Mouse (Mus musculus) midbrain, embryonic 11.5 days (tissue): ENCODE results near the gene Gm17018. TPM values are rescaled to one million over a fixed set of nuclear protein-coding genes. Genes with fewer than 3 reads are reported as not detected.
"Not testable (repeated sequence)": the region's sequence is repeated elsewhere in the genome, so short reads cannot be mapped to it uniquely, and the experiment has no call there.

Experiments used
- ATAC-seq: fragments of 200-750 bp; cut with Nextera tagmentation; 2 replicates; pipeline ENCODE4 v1.8.0; 2017; ENCODE audit warnings: moderate TSS enrichment, moderate library complexity; ENCODE audit not compliant: low FRiP score
- DNase-seq: peaks from one replicate; pipeline ENCODE4 v3.0.0; 2015; ENCODE audit warnings: low spot score; ENCODE audit errors: missing footprints
- H3K27ac ChIP-seq: fragments of 300-500 bp; sonication (generic); 2 replicates; pipeline ENCODE4 v1.5.1; 2014; ENCODE audit warnings: low read depth, low read length
- H3K27me3 ChIP-seq: fragments of 300-500 bp; sonication (generic); 2 replicates; pipeline ENCODE4 v1.6.1; 2014; ENCODE audit warnings: mild to moderate bottlenecking, low read length, moderate library complexity, mixed read lengths; ENCODE audit not compliant: control insufficient read depth, insufficient read depth
- H3K36me3 ChIP-seq: fragments of 300-500 bp; sonication (generic); 2 replicates; pipeline ENCODE4 v1.6.1; 2014; ENCODE audit warnings: mild to moderate bottlenecking, low read length, moderate library complexity, mixed read lengths; ENCODE audit not compliant: control insufficient read depth, insufficient read depth
- H3K4me1 ChIP-seq: fragments of 300-500 bp; sonication (generic); 2 replicates; pipeline ENCODE4 v1.6.1; 2014; ENCODE audit warnings: low read length; ENCODE audit not compliant: control insufficient read depth, insufficient read depth
- H3K4me2 ChIP-seq: fragments of 300-500 bp; sonication (generic); 2 replicates; pipeline ENCODE4 v1.6.1; 2014; ENCODE audit warnings: mild to moderate bottlenecking, moderate library complexity
- H3K4me3 ChIP-seq: fragments of 300-500 bp; sonication (generic); 2 replicates; pipeline ENCODE4 v1.5.1; 2014; ENCODE audit warnings: low read depth, low read length
- H3K9ac ChIP-seq: fragments of 300-500 bp; sonication (generic); 2 replicates; pipeline ENCODE4 v1.6.1; 2014; ENCODE audit warnings: low read length
- H3K9me3 ChIP-seq: fragments of 300-500 bp; sonication (generic); 2 replicates; pipeline ENCODE4 v1.6.1; 2016; ENCODE audit warnings: low read length; ENCODE audit not compliant: control insufficient read depth
- WGBS: fragments of 180-500 bp; shearing (Covaris S2); extraction: QIAGEN DNeasy Blood & Tissue Kit; methylation state at CpG from one replicate; pipeline ENCODE4 v1.1.7; 2014; 5-methylcytosine and 5-hydroxymethylcytosine counted together
- polyA plus RNA-seq: library from polyadenylated mRNA; unstranded; fragments of >200 nt; fragmentation: Nextera tagmentation; extraction: Ambion mirVana; gene quantifications from 2 replicates; pipeline ENCODE4 v1.2.1, GENCODE M21; 2014

Gene Gm17018
- polyA plus RNA-seq, 1 experiment from 2014 or later: 47.7 TPM

DNA sequence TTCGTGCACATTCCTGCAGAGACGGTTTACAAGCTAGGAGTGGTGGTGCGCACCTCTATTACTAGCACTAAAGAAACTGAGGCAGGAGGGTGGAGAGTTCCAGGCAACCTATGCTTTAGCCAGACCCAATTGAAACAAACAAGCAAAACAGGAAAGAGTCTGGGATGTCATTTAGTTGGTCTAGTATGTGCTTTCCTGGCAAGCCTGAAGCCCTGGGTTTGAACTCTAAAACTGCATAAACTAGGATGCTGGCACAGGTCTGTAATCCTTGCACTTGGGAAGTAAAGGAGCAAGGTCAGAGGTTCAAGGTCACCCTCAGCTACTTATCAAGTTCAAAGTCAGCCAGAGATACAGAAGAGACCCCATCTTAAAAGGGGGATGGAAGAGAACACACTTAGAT is 18.4 kb upstream of the Gm17018 start:
- Histone ChIP-seq H3K4me1 (peaks cover 9% of the 10 kb centered on the region), H3K4me3 (peak overlapping the region; percentile 34; the same call in 1 of the 2 replicates), H3K9ac (peak overlapping the region; percentile 52), H3K27ac (no peak overlapping the region), H3K4me2 (peak overlapping the region; percentile 59), H3K9me3 (no peaks in the 10 kb centered on the region), H3K36me3 (no peaks in the 10 kb centered on the region), H3K27me3 (peaks cover 82% of the 10 kb centered on the region)
- ATAC-seq (no peak), DNase-seq (peak; percentile 92)
- WGBS: 12% methylated on average over 3 of the region's 3 CpGs

DNA sequence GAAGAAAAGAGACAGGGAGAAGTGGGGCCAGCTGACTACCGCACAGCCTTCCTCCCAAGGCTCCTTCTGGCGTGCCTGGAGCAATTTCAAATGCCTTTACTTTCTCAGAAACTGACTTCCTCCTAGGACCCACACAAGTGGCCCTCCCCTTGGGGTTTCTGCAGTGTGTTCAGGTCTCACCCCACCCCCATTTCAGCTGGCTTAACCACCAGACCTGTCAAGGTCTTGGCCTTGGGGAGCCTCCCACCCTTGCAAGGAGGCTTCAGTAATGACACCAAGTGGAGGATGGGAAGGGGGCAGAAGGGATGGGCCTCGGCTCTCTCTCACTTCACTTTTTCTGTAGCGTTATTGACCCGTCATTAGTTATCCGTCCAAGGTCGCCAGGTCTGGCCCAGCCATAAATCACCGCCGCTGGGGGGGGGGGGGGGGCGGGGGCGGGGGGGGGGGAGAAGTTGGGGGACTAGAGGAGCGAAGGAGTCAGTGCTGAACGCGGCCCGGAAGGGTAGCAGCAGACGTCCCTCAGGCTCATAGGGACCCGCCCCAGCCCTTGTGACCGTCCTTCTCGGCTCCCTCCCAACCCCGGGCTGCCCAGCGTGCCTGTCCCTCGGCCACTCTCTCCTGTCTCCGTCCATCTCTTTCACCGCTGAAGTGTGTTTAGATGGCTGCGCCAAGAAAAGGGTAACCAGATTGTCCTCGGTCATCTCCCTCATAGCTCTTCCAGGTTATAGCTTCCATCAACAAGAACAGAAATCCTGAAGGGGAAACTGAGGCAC is 16.1 kb upstream of the Gm17018 start:
- no peak for ATAC-seq
- no peak overlapping the region for H3K27ac ChIP-seq

DNA sequence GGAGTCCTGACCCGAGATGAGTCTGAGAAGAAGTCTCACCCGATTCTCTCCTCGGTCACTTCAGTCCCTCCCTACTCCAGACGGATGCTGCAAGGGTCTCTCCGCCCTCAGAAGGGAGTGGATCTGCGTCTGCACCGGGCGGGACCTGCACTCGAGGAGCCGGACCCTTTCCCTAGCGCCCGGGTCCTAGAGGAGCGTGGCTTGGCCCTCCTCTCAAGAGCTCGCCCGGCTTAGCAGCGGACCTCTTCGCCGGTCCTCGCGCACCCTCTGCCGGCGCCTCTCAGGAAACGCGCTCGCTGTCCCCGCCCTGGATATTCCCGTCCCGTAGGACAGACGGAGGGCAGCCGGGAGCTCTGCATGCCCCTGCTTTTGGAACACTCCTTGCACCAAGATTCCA is 15.5 kb upstream of the Gm17018 start:
- Histone ChIP-seq H3K36me3 (no peaks in the 10 kb centered on the region), H3K4me2 (peak overlapping the region; percentile 45), H3K9ac (peak overlapping the region; percentile 4; the same call in 1 of the 2 replicates), H3K9me3 (no peaks in the 10 kb centered on the region), H3K4me1 (peaks cover 9% of the 10 kb centered on the region), H3K27ac (no peak overlapping the region), H3K27me3 (peaks cover 71% of the 10 kb centered on the region), H3K4me3 (peak overlapping the region; percentile 23)
- peak; percentile 97 for DNase-seq
- under 1% methylated on average over 30 of the region's 30 CpGs for WGBS
- ATAC-seq: peak; percentile 78

More for the DNA sequence above, 16.1 kb upstream of the Gm17018 start:
- peak; percentile 88 for DNase-seq
- Histone ChIP-seq H3K4me2 (peak overlapping the region; percentile 45), H3K4me1 (peaks cover 9% of the 10 kb centered on the region), H3K9me3 (no peaks in the 10 kb centered on the region), H3K27me3 (peaks cover 74% of the 10 kb centered on the region), H3K36me3 (no peaks in the 10 kb centered on the region), H3K4me3 (peak overlapping the region; percentile 23), H3K9ac (peak overlapping the region; percentile 4; the same call in 1 of the 2 replicates)
- WGBS: 1% methylated on average over 16 of the region's 26 CpGs

DNA sequence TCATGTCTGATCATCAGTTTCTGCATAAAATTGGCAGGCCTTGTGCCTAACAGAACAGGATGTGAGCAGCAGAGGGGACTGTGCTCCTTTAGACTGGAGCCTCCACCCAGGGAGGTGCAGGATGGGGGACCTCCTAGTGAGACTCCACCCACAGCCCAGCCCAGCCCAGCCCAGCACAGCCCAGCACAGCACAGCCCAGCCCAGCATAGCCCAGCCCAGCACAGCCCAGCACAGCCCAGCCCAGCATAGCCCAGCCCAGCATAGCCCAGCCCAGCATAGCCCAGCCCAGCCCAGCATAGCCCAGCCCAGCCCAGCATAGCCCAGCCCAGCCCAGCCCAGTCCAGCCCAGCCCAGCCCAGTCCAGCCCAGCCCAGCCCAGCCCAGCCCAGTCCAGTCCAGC is 12.2 kb upstream of the Gm17018 start:
- H3K9ac ChIP-seq, H3K9me3 ChIP-seq, DNase-seq, H3K4me2 ChIP-seq, H3K4me1 ChIP-seq, H3K27ac ChIP-seq, H3K36me3 ChIP-seq, ATAC-seq, H3K4me3 ChIP-seq: not testable (repeated sequence)
- peaks cover 39% of the 10 kb centered on the region for H3K27me3 ChIP-seq

DNA sequence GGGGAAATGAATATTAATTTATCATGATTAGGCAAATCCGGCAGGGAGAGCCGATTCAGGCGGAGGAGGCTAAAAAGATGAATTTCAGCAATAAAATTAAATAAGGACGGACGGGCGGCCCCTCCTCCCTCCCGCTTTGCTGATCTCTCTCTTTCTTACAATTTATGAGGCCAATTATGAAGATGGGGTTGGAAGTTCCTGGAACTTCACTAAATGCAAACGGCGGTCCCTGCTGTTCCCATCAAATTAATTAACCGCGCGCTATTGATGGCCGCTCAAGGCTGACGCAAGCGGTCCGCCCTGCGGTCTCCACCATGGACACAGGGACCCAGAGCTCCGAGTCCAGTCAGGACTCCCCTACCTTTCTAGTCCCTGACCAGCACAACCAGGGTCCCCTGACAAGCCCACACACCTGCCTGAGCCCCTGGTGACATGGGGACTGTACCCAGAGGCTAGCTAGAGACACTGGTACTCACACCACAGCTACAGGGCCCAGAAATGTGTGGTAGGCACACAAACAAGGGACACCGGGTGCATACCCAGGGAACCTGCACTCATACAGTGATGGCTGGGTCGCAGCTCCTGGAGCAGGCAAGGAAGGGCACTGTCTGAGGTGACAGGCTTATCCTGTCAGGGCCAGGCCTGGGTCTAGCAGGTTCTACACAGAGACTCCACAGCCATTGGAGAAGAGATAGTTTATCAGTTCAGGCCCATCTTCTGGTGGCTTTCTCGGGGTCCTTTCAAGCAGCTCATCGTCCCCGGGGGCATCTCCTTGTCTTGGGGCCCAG is 11.1 kb upstream of the Gm17018 start:
- WGBS: 83% methylated on average over 23 of the region's 23 CpGs
- H3K27me3 ChIP-seq: peaks cover 27% of the 10 kb centered on the region
- no peak overlapping the region for H3K9ac ChIP-seq
- H3K4me3 ChIP-seq: no peak overlapping the region
- ATAC-seq (no peak), DNase-seq (no peak)
- H3K4me1 ChIP-seq: peaks cover 4% of the 10 kb centered on the region
- H3K4me2 ChIP-seq: no peak overlapping the region
- no peak overlapping the region for H3K27ac ChIP-seq
- H3K36me3 ChIP-seq: peaks cover 6% of the 10 kb centered on the region; the same call in 1 of the 2 replicates
- no peaks in the 10 kb centered on the region for H3K9me3 ChIP-seq

DNA sequence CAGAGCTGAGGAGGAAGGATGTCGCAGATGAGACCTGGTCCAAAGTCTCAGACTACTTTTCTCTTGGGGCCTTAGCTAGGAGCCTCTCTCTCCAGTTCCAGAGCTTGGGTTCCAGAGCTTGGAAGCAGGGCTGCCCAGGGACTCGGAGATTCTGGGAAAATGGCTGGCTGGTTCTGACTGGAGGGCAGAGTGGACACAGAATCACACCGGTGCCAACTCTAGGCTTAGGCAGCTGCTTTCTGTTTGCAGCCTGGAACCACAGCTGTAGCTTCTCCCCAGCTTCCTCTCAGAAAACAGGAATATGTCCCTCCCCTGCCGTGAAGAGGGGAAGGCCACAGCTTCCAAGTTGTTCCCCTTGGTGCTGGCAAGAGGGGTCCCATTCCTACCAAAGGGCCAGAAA is 10.5 kb upstream of the Gm17018 start:
- Histone ChIP-seq H3K9ac (no peak overlapping the region), H3K4me3 (no peak overlapping the region), H3K4me2 (no peak overlapping the region), H3K27me3 (peaks cover 21% of the 10 kb centered on the region), H3K27ac (no peak overlapping the region), H3K4me1 (no peaks in the 10 kb centered on the region), H3K36me3 (peaks cover 9% of the 10 kb centered on the region; the same call in 1 of the 2 replicates), H3K9me3 (no peaks in the 10 kb centered on the region)
- WGBS: 83% methylated on average over 4 of the region's 4 CpGs
- no peak for ATAC-seq
- no peak for DNase-seq

DNA sequence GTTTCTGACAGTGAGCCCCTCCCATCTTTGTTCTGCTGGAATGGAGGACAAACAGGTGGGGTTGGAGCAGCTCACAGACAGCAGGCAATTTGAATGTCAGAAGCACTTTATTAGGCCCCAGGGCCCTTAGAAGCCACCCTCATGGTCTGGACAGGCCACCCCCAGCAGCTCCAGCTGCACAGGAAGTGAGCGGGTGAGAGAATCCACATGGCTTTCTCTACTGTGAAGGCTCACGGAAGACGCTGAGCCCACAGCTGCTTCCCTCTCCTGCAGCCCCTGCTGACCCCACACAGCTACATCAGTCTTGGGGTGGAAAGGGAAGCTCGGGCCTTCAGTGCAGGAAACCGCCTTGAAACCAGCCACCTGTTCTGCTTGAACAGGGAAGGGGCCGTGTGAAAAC is 8.2 kb upstream of the Gm17018 start:
- DNase-seq (no peak), ATAC-seq (no peak)
- H3K4me3 ChIP-seq: no peak overlapping the region
- no peak overlapping the region for H3K4me2 ChIP-seq
- no peaks in the 10 kb centered on the region for H3K4me1 ChIP-seq
- 84% methylated on average over 6 of the region's 6 CpGs for WGBS
- peaks cover 2% of the 10 kb centered on the region; the same call in 1 of the 2 replicates for H3K27me3 ChIP-seq
- no peak overlapping the region for H3K27ac ChIP-seq
- H3K9ac ChIP-seq: no peak overlapping the region
- no peaks in the 10 kb centered on the region for H3K9me3 ChIP-seq
- peaks cover 11% of the 10 kb centered on the region; the same call in 1 of the 2 replicates for H3K36me3 ChIP-seq

DNA sequence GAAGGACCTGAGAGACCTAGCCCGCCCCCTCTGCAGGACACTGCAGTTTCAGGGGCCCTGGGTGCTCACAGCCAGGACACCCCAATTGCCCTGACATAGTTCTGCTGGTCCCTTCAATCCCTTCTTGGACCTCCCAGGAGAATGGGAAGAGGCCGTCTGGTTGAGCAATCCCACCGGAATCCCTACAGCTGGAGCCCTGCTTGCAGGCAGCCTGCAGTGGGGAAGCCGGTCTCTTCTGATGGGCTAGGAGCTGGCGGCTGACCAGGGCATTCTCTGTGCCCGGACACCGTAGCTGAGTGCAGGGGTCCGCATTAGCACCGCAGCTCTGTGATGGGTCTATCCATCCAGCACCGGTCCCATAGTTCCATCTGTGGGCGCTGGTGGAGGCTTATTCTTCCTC is 6.3 kb upstream of the Gm17018 start:
- no peak overlapping the region for H3K9ac ChIP-seq
- WGBS: 92% methylated on average over 11 of the region's 11 CpGs
- no peak for DNase-seq
- no peak overlapping the region for H3K27ac ChIP-seq
- ATAC-seq: no peak
- H3K4me1 ChIP-seq: no peaks in the 10 kb centered on the region
- no peak overlapping the region for H3K4me3 ChIP-seq
- H3K9me3 ChIP-seq: no peaks in the 10 kb centered on the region
- peaks cover 11% of the 10 kb centered on the region; the same call in 1 of the 2 replicates for H3K36me3 ChIP-seq
- 0 out of 2 replicates have a peak, but pooled peaks cover 2% of the 10 kb centered on the region for H3K27me3 ChIP-seq
- H3K4me2 ChIP-seq: no peak overlapping the region
